Mouse (Mus musculus) kidney, adult 2 months (tissue): ENCODE results near the gene Cyp3a41a. TPM values are rescaled to one million over a fixed set of nuclear protein-coding genes. Genes with fewer than 3 reads are reported as not detected.
"Not testable (repeated sequence)": the region's sequence is repeated elsewhere in the genome, so short reads cannot be mapped to it uniquely, and the experiment has no call there.

ENCODE experiments used
- DNase-seq: peaks from one replicate; pipeline ENCODE4 v3.0.0; 2021
- H3K27ac ChIP-seq: fragments of 200-500 bp; 2 replicates; pipeline ENCODE4 v1.5.1; 2012; ENCODE audit warnings: low read depth, low read length, control low read depth, inconsistent platforms; ENCODE audit not compliant: insufficient read depth
- H3K27me3 ChIP-seq: fragments of 200-500 bp; replicated peaks from 2 replicates; pipeline ENCODE4 v1.6.1; 2012; ENCODE audit warnings: mild to moderate bottlenecking, moderate library complexity, low read length, inconsistent platforms; ENCODE audit not compliant: control insufficient read depth, insufficient read depth
- H3K36me3 ChIP-seq: fragments of 200-500 bp; 2 replicates; pipeline ENCODE4 v1.6.1; 2012; ENCODE audit warnings: mild to moderate bottlenecking, moderate library complexity, low read length, inconsistent platforms; ENCODE audit not compliant: control insufficient read depth, insufficient read depth
- H3K4me1 ChIP-seq: fragments of 200-500 bp; 2 replicates; pipeline ENCODE4 v1.6.1; 2011; ENCODE audit warnings: low read length; ENCODE audit not compliant: control insufficient read depth, insufficient read depth
- H3K4me3 ChIP-seq: fragments of 200-500 bp; 2 replicates; pipeline ENCODE4 v1.5.1; 2011; ENCODE audit warnings: mild to moderate bottlenecking, low read depth, low read length, control low read depth; ENCODE audit not compliant: insufficient read depth
- CTCF ChIP-seq: fragments of 200-500 bp; conservative IDR thresholded peaks from 2 replicates; pipeline ENCODE4 v1.5.1; 2011; ENCODE audit warnings: low read depth, mild to moderate bottlenecking, control low read depth, low read length, moderate library complexity, mixed read lengths; ENCODE audit not compliant: insufficient read depth, insufficient read length
- POLR2A ChIP-seq: fragments of 200-500 bp; IDR thresholded peaks from one replicate; pipeline ENCODE4 v1.6.1; 2011; ENCODE audit warnings: low read depth, low read length, control low read depth
- WGBS: fragments of 180-500 bp; shearing (Covaris S2); methylation state at CpG from one replicate; pipeline ENCODE4 v1.1.7; 2018; 5-methylcytosine and 5-hydroxymethylcytosine counted together
- polyA plus RNA-seq: library from polyadenylated mRNA; depleted of rRNA; stranded (reverse); fragments of >200 nt; gene quantifications from 2 replicates; pipeline ENCODE4 v1.2.3, GENCODE M21; 2012; rRNA removed

Gene Cyp3a41a
- not detected in 2 replicates for polyA plus RNA-seq

- H3K4me3 ChIP-seq, H3K27ac ChIP-seq, H3K36me3 ChIP-seq, DNase-seq, H3K27me3 ChIP-seq, H3K4me1 ChIP-seq: not testable (repeated sequence)
- WGBS = 68% methylated on average over 1 of the region's 2 CpGs
Observed at GRCm38 (mm10) chr5:145720036-145720435, at the start of gene Cyp3a41a. Gene Cyp3a41a (minus strand): TSS chr5:145720136.

DNA sequence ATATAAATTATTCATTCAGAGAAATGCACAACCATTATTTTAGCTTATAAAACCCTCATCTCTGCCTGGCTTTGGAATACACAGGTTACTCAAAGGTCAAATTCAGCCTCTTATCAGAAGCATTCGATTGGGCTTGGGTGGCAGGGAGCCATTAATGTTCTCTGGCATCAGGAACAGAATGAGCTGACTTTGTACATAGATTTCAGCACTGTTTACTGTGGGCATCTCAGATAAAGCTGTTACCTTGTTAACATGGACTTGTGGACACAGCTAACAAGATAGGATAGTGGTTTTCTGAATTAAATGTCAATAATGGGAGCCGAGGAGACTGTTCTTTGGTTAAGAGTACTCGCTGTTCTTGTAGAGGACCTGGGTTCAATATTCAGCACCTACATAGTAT lies 17.6 kb upstream of the Cyp3a41a start:
- DNase-seq, H3K4me3 ChIP-seq, H3K27ac ChIP-seq, H3K4me1 ChIP-seq, H3K36me3 ChIP-seq, H3K27me3 ChIP-seq: not testable (repeated sequence)
- WGBS = 71% methylated on average over 3 of the region's 3 CpGs

- H3K27me3 ChIP-seq, H3K4me1 ChIP-seq: not testable (repeated sequence)
- WGBS = 19% methylated on average over 1 of the region's 1 CpGs
Observed at GRCm38 (mm10) chr5:145714296-145714695, 5.6 kb downstream of the Cyp3a41a start.

DNA sequence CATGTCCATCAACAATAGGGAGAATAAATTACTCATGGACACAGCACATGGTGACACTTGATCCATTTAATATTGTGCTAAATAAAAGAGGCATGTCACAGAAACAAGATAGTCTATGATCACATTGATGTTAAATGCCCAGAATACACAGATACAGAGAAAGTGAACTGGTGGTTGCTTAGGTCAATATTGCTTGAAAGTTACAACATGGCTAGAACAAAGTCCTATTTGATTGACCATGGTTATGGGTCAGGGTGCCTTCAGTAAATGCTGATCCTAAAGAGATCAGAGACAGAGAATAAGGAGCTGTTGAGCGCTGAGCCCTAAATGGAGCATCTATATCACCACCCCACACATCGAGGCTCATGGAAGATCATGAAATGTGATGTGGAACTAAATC lies 12.6 kb downstream of the Cyp3a41a start:
- not testable (repeated sequence) for H3K4me1 ChIP-seq, DNase-seq, H3K4me3 ChIP-seq, H3K36me3 ChIP-seq, H3K27me3 ChIP-seq, H3K27ac ChIP-seq
- WGBS = 90% methylated on average over 2 of the region's 2 CpGs

More at GRCm38 (mm10) chr5:145714296-145714695, 5.6 kb downstream of the Cyp3a41a start:
- H3K36me3 ChIP-seq, H3K4me3 ChIP-seq, DNase-seq, H3K27ac ChIP-seq: not testable (repeated sequence)

DNA sequence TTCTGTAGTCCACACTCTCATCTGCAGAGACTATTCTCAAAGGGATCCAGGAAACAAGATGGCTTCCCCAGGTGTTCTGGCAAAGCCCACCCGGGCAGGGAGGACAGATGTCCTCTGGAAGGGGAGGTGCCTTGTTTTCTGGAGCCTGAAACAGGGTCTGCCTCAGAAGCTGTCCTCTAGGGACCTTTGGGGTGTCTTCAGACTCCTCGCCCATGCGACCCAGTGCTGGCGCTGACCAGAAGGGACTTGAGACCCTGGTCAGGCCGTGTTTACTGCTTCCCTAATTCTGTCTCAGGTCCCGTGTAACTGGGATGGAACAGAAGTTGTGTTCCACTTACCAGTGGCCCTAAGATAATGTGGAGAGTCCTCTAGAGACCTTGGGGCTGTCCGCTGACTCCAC lies 57.9 kb downstream of the Cyp3a41a start:
- H3K27ac ChIP-seq = no peak overlapping the region
- WGBS = 84% methylated on average over 7 of the region's 7 CpGs
- TF ChIP-seq CTCF (no peak), POLR2A (no peak)
- no peaks in the 10 kb centered on the region for H3K36me3 ChIP-seq
- H3K4me3 ChIP-seq = no peak overlapping the region
- no peak for DNase-seq
- H3K27me3 ChIP-seq = no peaks in the 10 kb centered on the region
- no peaks in the 10 kb centered on the region for H3K4me1 ChIP-seq

- Histone ChIP-seq H3K36me3 (no peaks in the 10 kb centered on the region), H3K27me3 (no peaks in the 10 kb centered on the region), H3K27ac (no peak overlapping the region), H3K4me1 (no peaks in the 10 kb centered on the region), H3K4me3 (no peak overlapping the region)
- no peak for DNase-seq
- no peak for TF ChIP-seq POLR2A
- no peak for TF ChIP-seq CTCF
- WGBS = 75% methylated on average over 4 of the region's 4 CpGs
Observed at GRCm38 (mm10) chr5:145647779-145648178, 72.2 kb downstream of the Cyp3a41a start.

Other genes with a start within 250 kb of the Cyp3a41a start
- not detected in 2 replicates for gene Cyp3a41b, start 135.4 kb downstream of the Cyp3a41a start, polyA plus RNA-seq
- gene Cyp3a44, start 85.7 kb upstream of the Cyp3a41a start, polyA plus RNA-seq = not detected in 2 replicates
- gene Cyp3a11, start 159.8 kb upstream of the Cyp3a41a start, polyA plus RNA-seq = 0.03 and 0.12 TPM in 2 replicates